Mouse (Mus musculus): ENCODE measurements around the gene Pcdh11x.
"Not testable (repeated sequence)": the region's sequence is repeated elsewhere in the genome, so short reads cannot be mapped to it uniquely, and the experiment has no call there.

Pcdh11x gene

DNA sequence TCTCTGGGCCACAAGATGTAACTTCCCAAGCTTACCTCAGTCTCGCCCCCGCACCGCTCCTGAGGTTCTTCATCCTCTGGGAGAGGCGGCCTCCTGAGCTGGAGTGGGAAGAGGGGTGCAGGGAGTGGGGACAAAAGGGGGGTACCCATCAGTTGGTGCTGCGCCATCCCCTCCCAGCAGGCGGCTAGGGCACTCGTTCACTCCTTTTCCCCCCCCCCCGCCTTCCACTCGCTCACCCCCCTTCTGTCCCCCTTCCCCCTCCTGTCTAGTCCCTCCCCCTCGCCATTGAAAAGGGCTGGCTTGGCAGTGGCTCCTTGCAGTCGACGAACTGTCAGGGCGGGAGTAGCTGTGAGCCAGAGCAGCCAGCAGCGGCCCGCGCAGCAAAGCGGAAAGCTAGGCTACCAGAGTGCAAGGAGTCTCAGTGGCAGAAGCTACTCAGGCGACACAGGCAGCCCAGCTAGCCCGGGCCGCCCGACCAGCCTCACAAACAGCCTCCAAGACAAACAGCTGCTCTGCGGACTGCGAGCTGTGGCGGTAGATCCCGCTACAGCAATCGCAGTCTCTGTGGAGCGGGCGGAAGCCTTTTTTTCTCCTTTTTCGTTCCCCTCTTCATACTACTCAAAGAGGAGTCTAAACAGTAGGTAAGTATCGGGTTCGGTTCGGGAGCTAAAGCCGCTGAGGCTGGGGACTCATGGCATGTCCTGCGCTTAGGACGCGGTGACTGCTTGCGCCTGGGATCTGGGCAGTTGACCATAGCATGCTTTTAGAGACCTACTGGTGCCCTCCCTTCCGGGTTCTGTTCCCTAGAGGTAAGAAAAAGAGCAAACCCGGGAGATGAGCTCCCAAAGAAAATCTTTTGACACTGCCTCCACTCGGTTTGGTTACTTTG, at the start of gene Pcdh11x:
Pcdh11x (plus strand) TSS at position 249 of the 889 bp plus-strand sequence.
- DNase-seq (ENCODE audit: low read depth) = no peak

GRCm38 (mm10) chrX:120260089-120260488, 30.0 kb upstream of the Pcdh11x start:
- no peak for DNase-seq (ENCODE audit: low read depth)

DNA sequence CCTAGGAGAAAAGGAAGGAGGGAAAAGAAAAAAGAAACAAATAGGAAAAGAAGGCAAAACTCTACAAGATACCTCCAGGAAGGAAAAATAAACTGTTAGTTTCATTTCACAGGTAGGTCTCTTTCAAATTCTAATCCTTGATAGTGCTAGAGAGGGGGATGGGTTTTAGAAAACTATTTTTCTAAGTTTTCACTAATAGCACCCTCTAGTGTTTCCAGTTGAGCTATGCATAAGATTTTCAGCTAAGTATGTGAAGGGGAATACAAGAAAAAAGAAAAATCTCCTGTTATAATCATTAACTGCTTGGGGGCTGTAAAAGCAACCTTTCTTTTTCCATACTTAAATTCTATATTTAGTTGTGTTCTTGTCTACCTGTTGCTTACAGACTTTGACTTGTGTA, 4.5 kb upstream of the Pcdh11x start:
- no peak for DNase-seq (ENCODE audit: low read depth)

DNA sequence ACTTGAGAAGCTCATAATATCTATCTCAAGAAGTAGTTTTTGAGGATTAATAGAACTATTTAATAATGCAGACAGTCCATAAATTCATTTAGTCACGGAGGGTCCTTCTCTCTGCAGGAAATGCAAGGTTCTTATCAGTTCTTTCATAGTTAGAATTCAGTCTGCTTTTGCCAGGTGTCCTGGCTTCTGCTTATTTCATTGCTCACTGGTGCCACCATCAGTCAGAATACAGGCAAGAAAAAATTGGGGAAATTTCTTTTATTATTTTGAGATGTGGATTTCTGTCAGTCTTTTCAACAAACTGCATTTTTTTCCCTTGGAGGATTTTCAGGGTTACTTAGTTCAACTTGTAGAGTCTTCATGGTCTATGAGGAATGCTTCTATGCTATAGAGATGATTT, 2.6 kb upstream of the Pcdh11x start:
- no peak for DNase-seq (ENCODE audit: low read depth)

- no peak for DNase-seq (ENCODE audit: low read depth)
These were observed 831 bp downstream of the Pcdh11x start for GRCm38 (mm10) chrX:120290900-120291280.

- no peak for DNase-seq (ENCODE audit: low read depth)
These were observed 1.6 kb downstream of the Pcdh11x start for GRCm38 (mm10) chrX:120291696-120292095.

GRCm38 (mm10) chrX:120292832-120293750, 3.0 kb downstream of the Pcdh11x start:
- no peak for DNase-seq (ENCODE audit: low read depth)

GRCm38 (mm10) chrX:120301469-120302175, 11.6 kb downstream of the Pcdh11x start:
- no peak for DNase-seq (ENCODE audit: low read depth)

DNA sequence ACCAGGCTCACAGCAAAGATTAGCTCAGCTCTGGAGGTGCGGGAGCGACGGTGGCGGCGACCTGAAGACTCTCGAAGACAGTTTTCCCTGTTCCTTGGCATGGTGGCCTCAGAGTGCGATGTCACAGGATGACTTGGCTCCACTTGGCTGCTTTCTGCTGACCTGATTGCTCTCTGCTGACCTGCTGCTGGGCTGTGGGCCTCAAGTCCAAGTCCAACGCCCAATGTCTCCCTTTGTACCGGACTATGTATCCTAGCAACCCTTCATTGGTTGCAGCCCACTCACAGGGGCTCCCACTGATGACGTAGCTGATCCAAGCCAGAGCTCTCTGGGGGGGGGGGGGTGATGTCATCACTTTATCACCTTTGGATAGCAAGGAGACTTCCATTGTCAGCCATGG, 22.9 kb downstream of the Pcdh11x start, which contains the start of gene H2afb3:
H2afb3 (minus strand) TSS at position 101 of the 400 bp plus-strand sequence.
- not testable (repeated sequence) for DNase-seq (ENCODE audit: low read depth)

DNA sequence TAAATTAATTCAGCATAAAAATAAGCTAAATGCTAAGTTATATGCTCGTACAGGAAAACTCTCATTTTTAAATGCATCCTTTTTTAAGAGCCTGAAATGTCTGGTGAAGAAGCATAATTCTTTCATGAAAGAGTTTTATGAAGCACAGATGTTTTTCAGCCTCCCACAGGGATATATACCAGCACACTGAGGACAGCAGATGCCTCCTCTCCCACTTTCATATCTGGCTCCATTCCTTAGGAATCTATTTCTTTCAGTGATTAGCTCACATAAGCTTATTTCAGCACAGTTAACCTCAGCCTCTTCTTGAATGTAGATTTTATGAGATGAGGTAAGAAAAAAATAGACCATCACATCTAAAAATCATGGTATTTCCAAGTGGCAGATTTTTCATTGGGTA, 176.2 kb downstream of the Pcdh11x start:
- DNase-seq (ENCODE audit: low read depth) = no peak

DNA sequence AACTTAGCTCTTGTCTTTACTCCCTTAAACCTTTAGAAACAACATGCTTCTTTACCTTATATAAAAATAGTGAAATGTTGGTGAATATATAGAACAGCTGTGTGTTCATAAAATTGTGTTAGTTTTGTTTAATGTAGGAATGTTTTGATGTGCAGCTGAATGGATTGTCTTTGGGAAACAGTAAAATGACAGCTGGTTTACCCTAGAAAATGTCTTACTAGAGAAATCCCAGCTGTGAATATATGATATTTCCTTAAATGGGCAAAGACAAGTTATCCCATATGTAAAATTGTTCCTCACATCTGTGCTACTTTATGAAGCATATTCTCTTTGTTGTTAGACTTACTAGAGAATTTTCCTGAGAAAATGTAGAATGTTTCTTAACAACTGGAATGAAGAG, 196.4 kb downstream of the Pcdh11x start:
- DNase-seq (ENCODE audit: low read depth) = no peak

- DNase-seq (ENCODE audit: low read depth) = no peak
These were observed 234.9 kb downstream of the Pcdh11x start for GRCm38 (mm10) chrX:120524986-120525385.

DNA sequence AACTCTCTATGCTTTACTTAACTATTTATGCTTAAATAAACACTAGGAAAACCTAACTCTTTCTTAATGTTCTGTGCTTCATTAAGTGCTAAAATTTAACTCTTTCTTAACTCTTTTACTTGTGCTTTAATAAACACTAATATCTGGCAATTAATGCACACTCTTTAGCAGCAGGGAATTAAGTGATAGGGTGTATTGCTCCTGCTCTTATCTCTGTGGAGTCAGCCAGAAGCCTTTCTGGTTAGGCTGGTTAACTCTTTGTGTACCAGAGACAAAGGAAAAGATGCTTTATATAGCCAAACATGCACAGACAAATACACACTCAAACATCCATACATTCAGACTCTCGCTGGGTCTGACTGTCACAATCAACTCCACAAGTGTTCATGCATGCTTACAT, 309.2 kb downstream of the Pcdh11x start:
- no peak for DNase-seq (ENCODE audit: low read depth)

- no peak for DNase-seq (ENCODE audit: low read depth)
These were observed 328.4 kb downstream of the Pcdh11x start for GRCm38 (mm10) chrX:120618460-120618859.

DNA sequence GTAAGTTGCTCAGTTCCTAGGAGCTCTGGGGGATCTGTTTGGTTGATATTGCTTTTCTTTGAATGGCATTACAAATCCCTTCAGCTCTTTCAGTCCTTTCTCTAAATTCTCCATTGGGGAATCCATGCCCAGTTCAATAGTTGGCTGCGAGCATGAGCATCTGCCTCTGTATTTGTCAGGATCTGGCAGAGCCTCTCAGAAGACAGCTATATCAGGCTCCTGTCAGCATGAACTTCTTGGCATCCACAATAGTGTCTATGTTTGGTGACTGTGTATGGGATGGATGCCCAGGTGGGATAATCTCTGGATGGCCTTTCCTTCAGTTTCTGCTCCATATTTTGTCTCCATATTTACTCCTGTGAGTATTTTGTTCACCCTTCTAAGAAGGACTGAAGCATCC, 380.2 kb downstream of the Pcdh11x start:
- DNase-seq (ENCODE audit: low read depth) = not testable (repeated sequence)

DNA sequence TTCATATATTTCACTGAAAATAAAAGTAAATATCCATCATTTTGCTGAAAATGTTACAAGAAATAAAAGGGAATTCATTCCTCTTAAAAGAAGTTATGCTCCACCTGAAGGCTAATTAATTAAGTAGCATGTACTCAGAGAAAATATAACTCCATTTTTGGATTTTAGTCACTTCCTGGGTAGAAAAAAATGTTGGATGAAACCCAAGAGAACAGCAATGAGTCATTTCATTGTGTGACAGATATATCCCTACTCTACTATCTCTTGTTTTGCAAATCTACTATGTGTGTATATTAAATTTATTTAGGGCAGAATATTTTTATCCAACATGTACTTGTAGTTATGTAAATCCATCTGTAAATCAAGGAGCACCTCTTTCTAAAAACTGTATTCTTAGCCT, 444.1 kb downstream of the Pcdh11x start:
- no peak for DNase-seq (ENCODE audit: low read depth)

DNA sequence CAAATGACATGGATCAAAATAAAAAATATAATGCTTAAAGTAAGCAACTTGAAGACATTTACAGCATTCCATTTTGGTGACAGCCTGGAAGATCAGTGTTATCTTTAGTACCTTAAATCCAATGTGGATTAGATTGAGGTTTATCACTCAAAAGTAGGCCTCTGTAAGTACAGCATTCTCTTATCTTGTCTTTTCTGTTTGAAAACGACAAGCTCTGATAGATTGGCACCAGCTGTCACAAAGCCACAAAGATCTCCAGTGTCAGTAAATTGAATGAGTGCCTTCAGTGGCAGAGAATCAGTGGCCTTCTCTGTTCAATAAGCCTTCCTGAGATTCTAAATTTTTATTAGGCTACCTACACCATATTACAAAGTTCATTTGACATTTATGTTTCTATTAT, 445.7 kb downstream of the Pcdh11x start:
- no peak for DNase-seq (ENCODE audit: low read depth)

DNA sequence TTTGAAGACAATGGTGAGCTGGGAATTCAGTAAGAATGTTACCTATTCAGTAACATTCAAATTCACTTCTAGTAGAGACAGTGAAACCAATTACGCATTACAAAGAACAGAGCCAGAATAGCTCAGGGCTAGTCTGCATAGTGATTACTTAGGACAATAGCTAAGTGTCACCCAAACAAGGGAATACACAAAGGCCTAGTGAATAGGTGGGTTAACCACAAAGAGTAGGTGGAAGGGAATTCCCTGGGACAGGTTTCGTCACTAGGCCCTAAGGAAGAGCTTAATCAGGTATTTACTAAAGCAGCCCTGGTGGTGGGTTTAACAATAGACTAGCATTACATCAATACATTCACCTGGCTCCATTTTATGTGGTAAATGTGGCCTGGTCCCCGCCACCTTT, 654.5 kb downstream of the Pcdh11x start:
- no peak for DNase-seq (ENCODE audit: low read depth)
